Mouse (Mus musculus) heart, embryonic 10.5 days (tissue): Measurements from ENCODE around the gene Sbk3. TPM values are rescaled to one million over a fixed set of nuclear protein-coding genes. Genes with fewer than 3 reads are reported as not detected.
"Not testable (repeated sequence)": the region's sequence is repeated elsewhere in the genome, so short reads cannot be mapped to it uniquely, and the experiment has no call there.

Source experiments
- DNase-seq: peaks from one replicate; pipeline ENCODE4 v3.0.0-alpha.2; 2017; ENCODE audit warnings: low spot score
- H3K27ac ChIP-seq: fragments of 300-500 bp; sonication (generic); 2 replicates; pipeline ENCODE4 v1.5.1; 2016; ENCODE audit warnings: mild to moderate bottlenecking
- H3K27me3 ChIP-seq: fragments of 300-500 bp; sonication (generic); 2 replicates; pipeline ENCODE4 v1.6.1; 2016; ENCODE audit warnings: mild to moderate bottlenecking; ENCODE audit not compliant: poor library complexity, insufficient read depth, severe bottlenecking
- H3K36me3 ChIP-seq: fragments of 300-500 bp; sonication (generic); 2 replicates; pipeline ENCODE4 v1.6.1; 2016; ENCODE audit warnings: mild to moderate bottlenecking, moderate library complexity
- H3K4me1 ChIP-seq: fragments of 300-500 bp; sonication (generic); 2 replicates; pipeline ENCODE4 v1.6.1; 2016; ENCODE audit warnings: mild to moderate bottlenecking
- H3K4me3 ChIP-seq: fragments of 300-500 bp; sonication (generic); 2 replicates; pipeline ENCODE4 v1.5.1; 2016; ENCODE audit warnings: mild to moderate bottlenecking, moderate library complexity
- H3K9me3 ChIP-seq: fragments of 300-500 bp; sonication (generic); 2 replicates; pipeline ENCODE4 v1.6.1; 2016; ENCODE audit warnings: mild to moderate bottlenecking, moderate library complexity
- WGBS: fragments of 180-500 bp; shearing (Covaris S2); methylation state at CpG from one replicate; pipeline ENCODE4 v1.1.7; 2016; 5-methylcytosine and 5-hydroxymethylcytosine counted together
- polyA plus RNA-seq: library from polyadenylated mRNA; unstranded; fragments of >200 nt; fragmentation: Nextera tagmentation; extraction: Ambion mirVana; gene quantifications from 2 replicates; pipeline ENCODE4 v1.2.1, GENCODE M21; 2016

Gene Sbk3
- polyA plus RNA-seq, result 0.39 and 0.43 TPM in 2 replicates

GRCm38 (mm10) chr7:4971068-4971467 is at the start of gene Sbk3:
Gene Sbk3, minus strand, starts transcription at chr7:4971168.
- Histone ChIP-seq H3K9me3 (no peaks in the 10 kb centered on the region), H3K27me3 (peaks cover 14% of the 10 kb centered on the region; the same call in 1 of the 2 replicates), H3K36me3 (no peaks in the 10 kb centered on the region), H3K27ac (peak within 1 kb of the TSS; percentile 67), H3K4me3 (no peak within 1 kb of the TSS; the same call in 1 of the 2 replicates), H3K4me1 (peaks cover 14% of the 10 kb centered on the region)
- 34% methylated on average over 6 of the region's 6 CpGs for WGBS
- no peak for DNase-seq

DNA sequence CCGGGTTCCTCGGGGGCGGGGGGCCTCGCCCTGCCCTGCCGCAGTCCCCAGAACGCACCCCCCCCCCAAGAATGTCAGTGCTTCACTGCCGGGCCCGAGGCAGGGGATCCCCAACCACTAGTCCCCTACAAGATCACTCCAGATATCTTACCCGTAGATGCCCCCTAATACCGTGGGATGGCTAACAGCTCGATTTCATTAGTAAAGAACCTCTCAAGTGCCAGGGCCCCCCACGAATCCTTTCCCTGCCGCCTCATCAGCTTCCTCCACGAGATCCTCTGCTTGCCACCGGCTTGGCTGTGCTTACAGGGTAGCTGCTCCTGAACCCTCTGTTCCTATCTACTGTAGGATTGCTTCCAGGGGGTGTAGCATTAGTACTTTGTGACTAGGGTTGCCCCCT is 49.7 kb upstream of the Sbk3 start:
- no peaks in the 10 kb centered on the region for H3K27me3 ChIP-seq
- peaks cover 10% of the 10 kb centered on the region for H3K4me1 ChIP-seq
- no peak for DNase-seq
- H3K4me3 ChIP-seq, result peak overlapping the region; percentile 94
- no peaks in the 10 kb centered on the region for H3K9me3 ChIP-seq
- peaks cover 54% of the 10 kb centered on the region for H3K36me3 ChIP-seq
- under 1% methylated on average over 15 of the region's 15 CpGs for WGBS
- peak overlapping the region; percentile 98 for H3K27ac ChIP-seq

- under 1% methylated on average over 49 of the region's 49 CpGs for WGBS
- Histone ChIP-seq H3K36me3 (peaks cover 48% of the 10 kb centered on the region), H3K27me3 (no peaks in the 10 kb centered on the region), H3K4me1 (peaks cover 10% of the 10 kb centered on the region), H3K27ac (peak within 1 kb of the TSS; percentile 98), H3K9me3 (no peaks in the 10 kb centered on the region), H3K4me3 (peak within 1 kb of the TSS; percentile 94)
- DNase-seq, result peak; percentile 100
Measured at GRCm38 (mm10) chr7:5020000-5020681, 49.2 kb upstream of the Sbk3 start, which contains the start of the genes Zfp865 and Ccdc106. Gene Zfp865, plus strand, starts transcription at chr7:5020376. Gene Ccdc106, plus strand, starts transcription at chr7:5020553.

DNA sequence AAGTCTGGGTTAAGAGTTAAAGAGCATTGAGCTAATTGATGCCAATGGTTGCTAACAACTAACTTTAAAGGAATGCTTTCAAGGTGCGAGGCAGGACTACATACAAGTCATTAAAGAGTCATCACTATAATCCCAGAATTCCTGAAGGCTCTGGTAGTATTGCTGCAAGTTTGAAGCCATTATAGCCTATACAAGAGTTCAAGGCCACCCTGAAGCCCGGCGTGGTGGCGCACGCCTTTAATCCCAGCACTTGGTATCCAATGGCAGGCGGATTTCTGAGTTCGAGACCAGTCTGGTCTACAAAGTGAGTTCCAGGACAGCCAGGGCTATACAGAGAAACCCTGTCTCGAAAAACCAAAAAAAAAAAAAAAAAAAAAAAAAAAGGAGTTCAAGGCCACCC is 48.6 kb upstream of the Sbk3 start:
- not testable (repeated sequence) for H3K9me3 ChIP-seq, DNase-seq, H3K27me3 ChIP-seq, H3K4me1 ChIP-seq
- WGBS, result 34% methylated on average over 8 of the region's 8 CpGs
- Histone ChIP-seq H3K36me3 (peaks cover 43% of the 10 kb centered on the region), H3K27ac (peak overlapping the region; percentile 98), H3K4me3 (peak overlapping the region; percentile 94)

DNA sequence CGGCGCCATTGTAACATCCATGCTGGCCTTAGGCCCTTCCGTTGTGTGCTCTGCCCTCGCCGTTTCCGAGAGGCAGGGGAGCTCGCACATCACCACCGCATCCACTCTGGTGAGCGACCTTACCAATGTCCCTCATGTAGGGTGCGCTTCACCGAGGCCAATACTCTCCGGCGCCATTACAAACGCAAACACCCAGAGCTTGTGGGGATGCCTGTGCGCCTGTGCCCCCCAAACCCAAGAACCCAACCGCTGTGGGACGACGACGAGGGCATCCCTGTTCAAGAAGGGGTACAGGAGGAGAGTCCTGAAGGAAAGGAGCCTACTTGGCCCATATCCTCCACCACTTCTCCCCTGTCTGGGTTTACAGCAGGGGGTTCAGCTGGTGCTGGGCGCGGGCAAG is 47.0 kb upstream of the Sbk3 start:
- Histone ChIP-seq H3K36me3 (peaks cover 30% of the 10 kb centered on the region), H3K4me3 (no peak overlapping the region), H3K27me3 (no peaks in the 10 kb centered on the region), H3K9me3 (no peaks in the 10 kb centered on the region), H3K27ac (no peak overlapping the region), H3K4me1 (peaks cover 10% of the 10 kb centered on the region)
- 95% methylated on average over 21 of the region's 21 CpGs for WGBS
- DNase-seq, result no peak

- Histone ChIP-seq H3K9me3 (no peaks in the 10 kb centered on the region), H3K36me3 (peaks cover 30% of the 10 kb centered on the region), H3K4me1 (peaks cover 10% of the 10 kb centered on the region), H3K27me3 (no peaks in the 10 kb centered on the region), H3K4me3 (no peak overlapping the region), H3K27ac (no peak overlapping the region)
- no peak for DNase-seq
- WGBS, result 88% methylated on average over 16 of the region's 16 CpGs
Measured at GRCm38 (mm10) chr7:5017352-5017751, 46.4 kb upstream of the Sbk3 start.

DNA sequence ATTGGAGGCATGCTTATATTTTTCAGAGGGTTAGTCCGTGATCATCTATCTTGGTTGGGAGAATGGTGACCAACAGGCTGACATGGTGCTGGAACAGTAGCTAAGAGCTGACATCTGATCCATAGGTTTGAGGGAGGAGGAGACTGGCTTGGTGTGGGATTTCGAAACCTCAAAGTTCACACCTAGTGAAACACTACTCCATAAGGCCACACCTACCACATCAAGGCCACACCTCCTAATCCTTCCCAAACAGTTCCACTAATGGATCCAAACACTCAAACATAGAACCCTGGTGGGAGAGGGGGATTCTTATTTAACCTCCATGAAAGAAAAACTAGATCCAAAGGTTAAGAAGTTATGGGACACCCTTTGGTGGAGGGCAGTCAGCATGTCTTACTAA is 46.0 kb upstream of the Sbk3 start:
- no peak for DNase-seq
- Histone ChIP-seq H3K36me3 (peaks cover 30% of the 10 kb centered on the region), H3K9me3 (no peaks in the 10 kb centered on the region), H3K27ac (no peak overlapping the region), H3K4me3 (no peak overlapping the region), H3K27me3 (no peaks in the 10 kb centered on the region), H3K4me1 (peaks cover 10% of the 10 kb centered on the region)
- WGBS, result 98% methylated on average over 2 of the region's 2 CpGs

DNA sequence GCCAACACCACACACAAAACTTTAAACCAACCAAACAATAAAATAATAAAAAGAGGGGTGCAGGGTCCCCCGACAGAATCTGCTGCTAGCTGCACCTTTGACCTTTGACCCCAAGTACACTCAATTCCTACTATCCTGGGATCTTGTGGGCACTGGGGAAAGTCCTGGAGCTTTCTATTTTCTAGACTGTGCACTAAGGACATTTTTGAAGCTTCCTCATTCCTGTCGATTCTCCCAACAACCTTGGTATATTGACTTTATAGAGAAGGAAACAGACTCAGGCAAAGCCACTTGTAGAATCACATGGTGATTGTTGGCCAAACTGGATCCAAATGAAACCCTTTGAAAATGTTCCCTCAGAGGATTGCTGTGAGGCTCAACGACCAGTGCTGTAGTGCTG is 45.1 kb upstream of the Sbk3 start:
- DNase-seq, result no peak
- Histone ChIP-seq H3K27me3 (no peaks in the 10 kb centered on the region), H3K27ac (peak overlapping the region; percentile 98), H3K4me3 (peak overlapping the region; percentile 84), H3K4me1 (peaks cover 5% of the 10 kb centered on the region), H3K36me3 (peaks cover 37% of the 10 kb centered on the region), H3K9me3 (no peaks in the 10 kb centered on the region)
- WGBS, result 79% methylated on average over 3 of the region's 3 CpGs

GRCm38 (mm10) chr7:5015118-5016001 is 44.4 kb upstream of the Sbk3 start, which contains the start of gene Gm44973:
Gene Gm44973, plus strand, starts transcription at chr7:5015496.
- Histone ChIP-seq H3K27me3 (no peaks in the 10 kb centered on the region), H3K4me3 (peak within 1 kb of the TSS; percentile 84), H3K36me3 (peaks cover 44% of the 10 kb centered on the region), H3K9me3 (no peaks in the 10 kb centered on the region), H3K4me1 (0 out of 2 replicates have a peak, but pooled peaks cover 4% of the 10 kb centered on the region), H3K27ac (peak within 1 kb of the TSS; percentile 98)
- peak; percentile 98 for DNase-seq
- under 1% methylated on average over 76 of the region's 76 CpGs for WGBS

- peak within 1 kb of the TSS; percentile 98 for H3K27ac ChIP-seq
- under 1% methylated on average over 42 of the region's 42 CpGs for WGBS
- 0 out of 2 replicates have a peak, but pooled peaks cover 4% of the 10 kb centered on the region for H3K4me1 ChIP-seq
- no peaks in the 10 kb centered on the region for H3K9me3 ChIP-seq
- H3K36me3 ChIP-seq, result peaks cover 53% of the 10 kb centered on the region
- peak within 1 kb of the TSS; percentile 84 for H3K4me3 ChIP-seq
- no peaks in the 10 kb centered on the region for H3K27me3 ChIP-seq
- DNase-seq, result peak; percentile 98
Measured at GRCm38 (mm10) chr7:5014251-5015117, 43.5 kb upstream of the Sbk3 start, which contains the start of the genes Zfp524 and Fiz1. Gene Zfp524, plus strand, starts transcription at chr7:5014415. Gene Fiz1, minus strand, starts transcription at chr7:5014697.

GRCm38 (mm10) chr7:5012681-5013513 is 41.9 kb upstream of the Sbk3 start:
- 0 out of 2 replicates have a peak, but pooled peaks cover 4% of the 10 kb centered on the region for H3K4me1 ChIP-seq
- peak overlapping the region; percentile 84 for H3K4me3 ChIP-seq
- no peaks in the 10 kb centered on the region for H3K27me3 ChIP-seq
- H3K36me3 ChIP-seq, result peaks cover 65% of the 10 kb centered on the region
- WGBS, result 88% methylated on average over 27 of the region's 27 CpGs
- no peak for DNase-seq
- peak overlapping the region; percentile 56; the same call in 1 of the 2 replicates for H3K27ac ChIP-seq
- peaks cover 6% of the 10 kb centered on the region; the same call in 1 of the 2 replicates for H3K9me3 ChIP-seq
